Mouse (Mus musculus) intestine, embryonic 14.5 days (tissue): ENCODE results near the gene Higd2a. TPM values are rescaled to one million over a fixed set of nuclear protein-coding genes. Genes with fewer than 3 reads are reported as not detected.

Experiments
- ATAC-seq: fragments of 200-750 bp; cut with Nextera tagmentation; replicated peaks from 2 replicates; pipeline ENCODE4 v1.8.0; 2017; ENCODE audit warnings: low read depth, moderate number of reproducible peaks, moderate TSS enrichment, moderate library complexity; ENCODE audit not compliant: low FRiP score, low TSS enrichment
- DNase-seq: peaks from one replicate; pipeline ENCODE4 v3.0.0-alpha.2; 2018; ENCODE audit warnings: low spot score
- H3K27ac ChIP-seq: fragments of 300-500 bp; sonication (generic); 2 replicates; pipeline ENCODE4 v1.5.1; 2014; ENCODE audit warnings: low read depth, mild to moderate bottlenecking, control low read depth
- H3K27me3 ChIP-seq: fragments of 300-500 bp; sonication (generic); replicated peaks from 2 replicates; pipeline ENCODE4 v1.6.1; 2014; ENCODE audit warnings: low read length, control low read depth; ENCODE audit not compliant: control insufficient read depth, insufficient read depth
- H3K36me3 ChIP-seq: fragments of 300-500 bp; sonication (generic); 2 replicates; pipeline ENCODE4 v1.6.1; 2014; ENCODE audit warnings: low read length, control low read depth; ENCODE audit not compliant: control insufficient read depth, insufficient read depth
- H3K4me1 ChIP-seq: fragments of 300-500 bp; sonication (generic); replicated peaks from 2 replicates; pipeline ENCODE4 v1.6.1; 2014; ENCODE audit warnings: low read length, control low read depth, mixed read lengths; ENCODE audit not compliant: control insufficient read depth, insufficient read depth
- H3K4me2 ChIP-seq: fragments of 300-500 bp; sonication (generic); 2 replicates; pipeline ENCODE4 v1.6.1; 2014; ENCODE audit warnings: low read length
- H3K4me3 ChIP-seq: fragments of 300-500 bp; sonication (generic); 2 replicates; pipeline ENCODE4 v1.5.1; 2014; ENCODE audit warnings: low read depth, low read length, control low read depth, mixed read lengths
- H3K9ac ChIP-seq: fragments of 300-500 bp; sonication (generic); 2 replicates; pipeline ENCODE4 v1.6.1; 2014; ENCODE audit warnings: mild to moderate bottlenecking, low read length
- H3K9me3 ChIP-seq: fragments of 300-500 bp; sonication (generic); 2 replicates; pipeline ENCODE4 v1.6.1; 2016; ENCODE audit warnings: low read length, control low read depth; ENCODE audit not compliant: control insufficient read depth
- WGBS: fragments of 180-500 bp; shearing (Covaris S2); extraction: QIAGEN DNeasy Blood & Tissue Kit; methylation state at CpG from one replicate; pipeline ENCODE4 v1.1.7; 2014; 5-methylcytosine and 5-hydroxymethylcytosine counted together
- polyA plus RNA-seq: library from polyadenylated mRNA; unstranded; fragments of >200 nt; fragmentation: Nextera tagmentation; extraction: Ambion mirVana; gene quantifications from 2 replicates; pipeline ENCODE4 v1.2.1, GENCODE M21; 2014

Gene Higd2a
- polyA plus RNA-seq, 1 experiment from 2014 or later: 239 TPM

DNA sequence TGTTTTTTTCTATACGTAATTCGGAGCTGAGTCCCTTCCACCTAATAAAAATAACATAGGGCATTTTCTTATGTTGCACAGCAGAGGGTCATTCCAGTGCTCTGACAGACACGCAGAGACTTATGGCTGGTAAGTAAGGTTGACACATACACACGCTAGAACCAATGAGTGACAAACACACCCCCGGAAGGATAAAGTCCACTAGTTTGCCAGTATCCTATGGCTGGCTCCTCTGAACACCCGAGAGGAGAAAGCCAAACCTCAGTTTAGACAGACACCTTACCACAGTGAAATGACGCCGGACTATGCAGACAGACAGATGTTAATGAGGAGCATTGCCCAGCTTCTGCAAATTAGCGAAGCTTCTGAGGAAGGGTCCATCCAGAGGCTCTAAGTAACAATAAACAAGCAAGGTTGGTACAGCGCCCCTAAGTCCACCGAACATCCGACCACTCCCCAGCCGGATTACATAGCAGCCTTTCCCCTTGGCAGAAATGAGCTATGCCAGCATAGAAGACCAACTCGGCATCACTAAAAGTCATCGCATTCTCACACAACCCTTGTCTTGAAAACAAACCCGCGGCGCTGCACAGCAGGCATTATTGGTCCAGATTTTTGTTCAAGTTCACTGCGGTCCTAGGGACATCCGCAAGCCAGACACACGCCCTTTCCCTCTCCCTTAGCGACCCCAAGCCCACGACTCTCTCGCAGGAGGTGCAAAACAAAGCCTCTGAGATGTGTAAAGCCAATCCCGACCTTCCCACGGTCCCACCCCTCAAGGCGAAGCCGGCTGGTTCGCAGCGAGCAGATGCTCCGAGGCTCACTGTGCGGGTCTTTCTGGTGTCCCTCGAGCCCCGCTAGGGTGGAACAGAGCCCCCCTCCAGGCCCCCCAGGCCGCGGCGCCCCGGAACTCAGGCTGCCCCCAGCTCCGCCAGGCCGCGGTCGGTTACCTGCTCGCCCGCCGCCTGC lies 25.5 kb upstream of the Higd2a start:
- Histone ChIP-seq H3K27me3 (no peaks in the 10 kb centered on the region), H3K9me3 (no peaks in the 10 kb centered on the region), H3K9ac (peak overlapping the region; percentile 97), H3K4me1 (peaks cover 8% of the 10 kb centered on the region), H3K36me3 (peaks cover 38% of the 10 kb centered on the region), H3K4me2 (peak overlapping the region; percentile 90), H3K27ac (peak overlapping the region; percentile 43; the same call in 1 of the 2 replicates), H3K4me3 (peak overlapping the region; percentile 97)
- 10% methylated on average over 45 of the region's 45 CpGs for WGBS
- DNase-seq (peak; percentile 61), ATAC-seq (peak; percentile 61)

DNA sequence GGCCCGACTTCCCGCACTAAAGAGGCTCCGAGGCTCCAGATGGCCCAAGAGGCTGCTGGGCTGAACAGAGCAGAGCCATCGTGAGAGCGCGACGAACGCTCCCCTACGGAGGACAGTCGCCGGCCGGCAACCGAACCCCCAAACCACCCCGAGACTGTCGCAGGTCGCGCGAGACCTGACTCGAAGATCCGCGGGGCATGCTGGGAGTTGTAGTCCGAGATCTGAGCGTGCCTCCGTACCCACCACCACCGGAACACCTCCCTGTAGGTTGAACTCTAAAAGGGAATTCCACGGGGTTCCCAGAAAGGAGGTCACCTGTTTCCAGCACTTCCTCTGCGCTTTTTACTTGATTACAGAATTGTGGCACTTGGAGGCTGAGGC lies 24.8 kb upstream of the Higd2a start, which contains the start of gene 4833439L19Rik:
Gene 4833439L19Rik (minus strand): TSS at position 235 of the 381 bp plus-strand sequence.
- peaks cover 8% of the 10 kb centered on the region for H3K4me1 ChIP-seq
- no peaks in the 10 kb centered on the region for H3K27me3 ChIP-seq
- peak within 1 kb of the TSS; percentile 97 for H3K9ac ChIP-seq
- peak; percentile 95 for ATAC-seq
- H3K27ac ChIP-seq: peak within 1 kb of the TSS; percentile 43; the same call in 1 of the 2 replicates
- WGBS: 0% methylated on average over 27 of the region's 27 CpGs
- H3K9me3 ChIP-seq: no peaks in the 10 kb centered on the region
- peak; percentile 97 for DNase-seq
- H3K36me3 ChIP-seq: peaks cover 32% of the 10 kb centered on the region
- peak within 1 kb of the TSS; percentile 97 for H3K4me3 ChIP-seq
- peak within 1 kb of the TSS; percentile 90 for H3K4me2 ChIP-seq

DNA sequence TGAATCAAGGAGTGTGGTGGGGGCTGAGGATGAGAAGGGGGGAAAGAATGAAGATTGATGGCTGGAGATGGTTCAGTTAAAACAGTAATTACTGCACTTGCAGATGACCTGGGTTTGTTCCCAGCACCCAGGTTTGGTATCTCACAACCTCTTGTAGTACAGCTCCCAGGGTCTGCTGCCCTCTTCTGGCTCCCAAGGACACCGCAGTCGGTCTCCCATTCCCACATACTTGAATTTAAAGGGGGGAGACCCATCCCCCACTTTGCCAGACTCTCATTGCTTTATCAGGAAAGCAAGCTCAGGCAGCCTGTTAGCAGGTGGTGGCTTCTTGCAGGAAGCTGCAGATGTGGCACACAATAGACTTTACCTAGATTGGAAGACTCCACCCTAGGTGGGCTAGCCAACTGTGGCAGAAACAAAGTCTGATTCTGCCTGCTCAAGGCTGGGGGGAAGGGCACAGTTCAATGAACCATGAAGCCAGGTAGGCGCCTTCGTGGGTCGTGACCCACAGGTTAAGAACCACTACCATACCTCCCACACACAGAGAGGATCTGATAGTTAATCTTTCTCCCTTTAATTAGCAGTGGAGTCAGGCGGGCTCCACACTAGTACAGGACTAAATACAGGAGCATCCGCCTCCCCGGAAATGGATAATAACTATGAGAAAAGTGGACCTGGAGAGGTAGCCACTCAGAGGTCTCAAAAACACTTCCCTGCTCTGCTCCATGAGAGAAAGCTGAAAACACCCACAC lies 24.2 kb upstream of the Higd2a start:
- no peak overlapping the region; the same call in 1 of the 2 replicates for H3K9ac ChIP-seq
- peaks cover 8% of the 10 kb centered on the region for H3K4me1 ChIP-seq
- no peaks in the 10 kb centered on the region for H3K27me3 ChIP-seq
- peak overlapping the region; percentile 97 for H3K4me3 ChIP-seq
- 53% methylated on average over 8 of the region's 8 CpGs for WGBS
- H3K9me3 ChIP-seq: no peaks in the 10 kb centered on the region
- H3K36me3 ChIP-seq: peaks cover 26% of the 10 kb centered on the region
- ATAC-seq (peak; percentile 34; the same call in 1 of the 2 replicates), DNase-seq (peak; percentile 73)
- H3K27ac ChIP-seq: peak overlapping the region; percentile 36; the same call in 1 of the 2 replicates
- H3K4me2 ChIP-seq: peak overlapping the region; percentile 90

DNA sequence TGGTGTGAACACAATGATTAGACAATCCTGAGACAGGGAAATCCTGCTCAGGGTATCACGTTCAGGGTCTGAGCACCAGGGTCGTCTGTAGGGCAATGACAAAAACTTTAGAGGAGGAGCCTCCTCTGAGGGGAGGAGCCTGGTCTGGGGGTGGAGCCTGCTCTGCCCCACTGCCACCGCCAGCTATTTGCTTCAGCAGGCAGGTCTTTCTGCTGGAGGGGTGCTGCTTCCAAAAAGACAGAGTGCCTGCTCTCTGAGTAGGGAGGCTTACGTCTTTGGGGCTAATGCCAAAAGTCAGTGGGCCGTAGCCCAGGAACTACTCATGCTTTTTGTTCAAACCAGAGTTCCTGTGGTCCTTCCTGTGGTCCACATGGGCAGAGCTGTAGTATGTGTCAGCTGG lies 21.6 kb upstream of the Higd2a start:
- H3K36me3 ChIP-seq: no peaks in the 10 kb centered on the region
- 48% methylated on average over 5 of the region's 5 CpGs for WGBS
- H3K27ac ChIP-seq: no peak overlapping the region
- no peak overlapping the region for H3K4me2 ChIP-seq
- no peaks in the 10 kb centered on the region for H3K9me3 ChIP-seq
- no peak overlapping the region for H3K9ac ChIP-seq
- DNase-seq (no peak), ATAC-seq (no peak)
- H3K4me3 ChIP-seq: no peak overlapping the region
- peaks cover 8% of the 10 kb centered on the region for H3K4me1 ChIP-seq
- no peaks in the 10 kb centered on the region for H3K27me3 ChIP-seq

DNA sequence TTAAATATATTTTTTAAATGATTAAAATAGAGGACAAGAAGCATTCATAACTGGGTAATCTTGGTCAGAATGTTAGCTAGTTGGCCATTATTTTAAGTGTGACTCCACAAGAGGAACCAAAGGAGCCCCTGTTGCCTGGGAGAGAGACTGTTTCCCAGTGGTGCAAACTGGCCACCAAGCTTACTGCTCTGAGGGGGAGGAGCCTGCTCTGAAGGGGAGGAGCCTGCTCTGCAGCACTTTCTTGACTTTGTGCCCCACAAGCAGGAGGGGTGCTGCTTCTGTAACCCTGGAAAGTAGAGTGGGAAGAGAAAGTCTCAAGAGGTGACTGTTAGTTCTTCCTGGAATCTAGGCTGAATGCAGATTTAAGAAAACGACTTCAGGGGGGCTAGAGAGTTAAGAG lies 20.7 kb upstream of the Higd2a start:
- H3K9me3 ChIP-seq: no peaks in the 10 kb centered on the region
- 40% methylated on average over 1 of the region's 1 CpGs for WGBS
- H3K27ac ChIP-seq: no peak overlapping the region
- H3K4me1 ChIP-seq: peaks cover 3% of the 10 kb centered on the region
- H3K36me3 ChIP-seq: no peaks in the 10 kb centered on the region
- no peak for DNase-seq
- no peak for ATAC-seq
- H3K27me3 ChIP-seq: no peaks in the 10 kb centered on the region
- no peak overlapping the region for H3K4me3 ChIP-seq
- H3K9ac ChIP-seq: no peak overlapping the region
- H3K4me2 ChIP-seq: no peak overlapping the region

DNA sequence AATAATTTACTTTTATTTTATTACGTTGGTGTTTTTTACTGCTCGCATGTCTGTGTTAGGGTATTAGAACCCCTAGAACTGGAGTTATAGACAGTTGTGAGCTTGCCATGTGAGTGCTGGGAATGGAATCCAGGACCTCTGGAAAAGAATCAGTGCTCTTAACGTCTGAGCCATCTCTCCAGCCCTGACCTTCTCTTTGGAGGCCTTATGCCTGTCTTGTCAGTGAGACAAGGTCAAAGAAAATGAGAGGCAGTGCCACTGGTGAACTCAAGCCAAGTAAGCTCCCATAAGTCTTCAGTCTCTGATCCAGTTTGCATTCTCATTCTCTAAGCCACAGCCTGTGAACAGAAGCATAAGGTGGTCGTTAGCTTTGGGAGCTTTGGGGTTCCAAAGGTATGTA lies 19.3 kb upstream of the Higd2a start:
- H3K4me3 ChIP-seq: no peak overlapping the region
- H3K4me2 ChIP-seq: no peak overlapping the region
- H3K4me1 ChIP-seq: peaks cover 1% of the 10 kb centered on the region
- H3K27me3 ChIP-seq: no peaks in the 10 kb centered on the region
- no peak overlapping the region for H3K9ac ChIP-seq
- H3K9me3 ChIP-seq: no peaks in the 10 kb centered on the region
- WGBS: 74% methylated on average over 4 of the region's 4 CpGs
- DNase-seq (no peak), ATAC-seq (no peak)
- H3K36me3 ChIP-seq: no peaks in the 10 kb centered on the region
- H3K27ac ChIP-seq: no peak overlapping the region

DNA sequence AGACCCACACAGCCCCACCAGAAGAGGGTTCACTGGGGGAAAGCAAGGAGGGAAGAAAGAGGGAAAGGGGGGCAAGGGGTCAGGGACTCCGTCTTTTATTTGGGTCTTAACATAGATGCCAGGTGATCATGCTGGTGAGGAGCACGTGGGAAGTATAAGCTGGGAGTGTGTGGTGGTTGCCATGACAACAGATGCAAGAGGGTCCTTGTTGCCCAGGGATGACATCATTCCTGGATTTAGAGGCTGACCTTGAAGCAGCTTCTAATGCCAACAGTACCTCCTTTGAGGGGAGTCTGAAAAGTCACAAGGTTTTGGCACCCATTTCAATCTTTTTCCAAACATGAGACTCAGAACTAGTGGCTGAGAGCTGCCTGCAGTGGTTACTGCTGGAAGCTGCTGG lies 18.4 kb upstream of the Higd2a start:
- WGBS: 52% methylated on average over 2 of the region's 2 CpGs
- no peak overlapping the region for H3K9ac ChIP-seq
- no peak overlapping the region for H3K4me3 ChIP-seq
- no peaks in the 10 kb centered on the region for H3K9me3 ChIP-seq
- peaks cover 5% of the 10 kb centered on the region; the same call in 1 of the 2 replicates for H3K36me3 ChIP-seq
- H3K4me1 ChIP-seq: peaks cover 6% of the 10 kb centered on the region
- no peak overlapping the region for H3K27ac ChIP-seq
- DNase-seq (no peak), ATAC-seq (no peak)
- H3K4me2 ChIP-seq: no peak overlapping the region
- no peaks in the 10 kb centered on the region for H3K27me3 ChIP-seq

DNA sequence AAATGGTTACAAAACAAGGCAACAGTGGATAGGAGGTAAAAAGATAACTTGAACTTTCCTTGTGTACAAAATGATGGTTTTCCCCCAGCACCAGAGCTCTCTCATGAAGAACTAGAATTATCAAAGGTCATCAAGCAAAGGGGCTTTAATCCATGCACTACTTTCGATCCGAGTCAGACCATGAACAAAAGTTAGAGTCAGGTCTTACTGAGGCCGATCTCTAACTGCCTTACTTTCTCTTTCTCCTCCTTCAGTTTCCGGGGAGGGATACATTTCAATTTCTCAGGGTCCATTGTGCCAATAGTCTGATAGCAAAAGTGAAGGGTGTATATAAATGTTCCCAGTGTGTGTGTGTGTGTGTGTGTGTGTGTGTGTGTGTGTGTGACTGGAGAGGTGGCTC lies 17.4 kb upstream of the Higd2a start:
- no peak overlapping the region for H3K27ac ChIP-seq
- DNase-seq: no peak
- WGBS: 83% methylated on average over 4 of the region's 4 CpGs
- no peak overlapping the region for H3K4me3 ChIP-seq
- peaks cover 14% of the 10 kb centered on the region for H3K36me3 ChIP-seq
- no peak overlapping the region for H3K4me2 ChIP-seq
- H3K27me3 ChIP-seq: no peaks in the 10 kb centered on the region
- no peak overlapping the region for H3K9ac ChIP-seq
- no peak for ATAC-seq
- no peaks in the 10 kb centered on the region for H3K9me3 ChIP-seq
- peaks cover 6% of the 10 kb centered on the region for H3K4me1 ChIP-seq
